Mouse (Mus musculus) spleen, adult 2 months (tissue): ENCODE results near the gene Isg20.

Experiments
- CTCF ChIP-seq: fragments of 200-500 bp; IDR thresholded peaks from 2 replicates; pipeline ENCODE4 v1.5.1; 2011; ENCODE audit warnings: mild to moderate bottlenecking, inconsistent platforms; ENCODE audit not compliant: insufficient read depth, insufficient read length, insufficient replicate concordance; ENCODE audit errors: extremely low read depth
- POLR2A ChIP-seq: fragments of 200-500 bp; IDR thresholded peaks from 2 replicates; pipeline ENCODE4 v1.6.1; 2011; ENCODE audit warnings: low read depth, low read length, inconsistent platforms

DNA sequence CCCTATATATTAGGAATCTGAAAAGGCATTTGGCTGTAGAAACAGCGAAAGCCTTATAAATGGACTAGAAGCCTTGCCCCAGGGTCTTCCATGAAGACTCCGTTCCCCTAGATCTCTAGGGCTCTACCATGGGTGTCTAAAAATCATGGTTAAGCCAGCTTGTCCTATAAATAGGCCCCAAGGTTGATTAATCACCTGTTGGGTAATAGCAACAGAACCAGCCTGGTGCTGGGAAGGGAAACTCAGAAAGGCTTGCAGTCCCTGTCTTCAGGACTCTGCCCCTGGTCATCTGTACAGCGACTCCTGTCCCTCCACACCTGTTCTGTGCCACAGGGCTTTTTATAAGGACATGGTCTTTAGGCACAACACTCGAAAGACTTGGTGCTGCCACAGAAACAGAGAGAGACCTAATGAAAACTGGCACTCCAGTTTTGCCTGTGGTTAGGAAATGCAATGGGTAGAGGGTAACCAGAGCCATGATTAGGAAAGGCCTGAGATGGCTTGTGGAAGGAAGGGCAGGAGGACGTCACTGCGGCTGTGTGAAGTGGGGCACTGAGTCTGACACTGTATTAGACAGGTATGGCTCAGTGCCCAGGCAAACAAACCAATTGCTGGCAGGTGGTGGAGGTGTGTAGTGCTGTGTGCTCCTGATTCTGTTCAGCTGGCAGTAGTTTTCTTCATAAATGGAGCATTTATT lies 9.9 kb upstream of the Isg20 start:
- TF ChIP-seq CTCF = no peak
- TF ChIP-seq POLR2A = no peak
